Mouse (Mus musculus): Measurements from ENCODE around the gene Kng2.
"Not testable (repeated sequence)": the region's sequence is repeated elsewhere in the genome, so short reads cannot be mapped to it uniquely, and the experiment has no call there.

- not testable (repeated sequence) for TF ChIP-seq POLR2A (IDR thresholded peaks at IDR 0.05; ENCODE audit: low read depth, low read length); CTCF (IDR thresholded peaks at IDR 0.05; ENCODE audit: borderline replicate concordance, insufficient read depth, low read length)
These were observed 32.3 kb downstream of the Kng2 start for GRCm38 (mm10) chr16:22996951-22997350.
